9 mouse cellular contexts compared by ENCODE assay signal in genomic region chr9:54738376-54738775, GRCm38 (mm10). TPM values are rescaled to one million over a fixed set of nuclear protein-coding genes. Genes with fewer than 3 reads are reported as not detected.
DNase-seq lines count a peak whose midpoint lies in the region; ATAC-seq and TF ChIP-seq lines count a peak whose summit lies in the region.
"Had no signal": no experiment of that assay in that cellular context is flagged by ENCODE, and none has a peak within 500 bp of the region (broad histone marks: within the 10 kb centered on the region; RNA-seq: fewer than 3 reads in every experiment).

No protein-coding gene starts in this region.

- peak; percentile 87 for TF ChIP-seq CTCF in forebrain, postnatal 0 days (IDR thresholded peaks at IDR 0.05; ENCODE audit: low read depth)

- peak; percentile 69 for DNase-seq in forebrain, embryonic 11.5 days (ENCODE audit: low spot score)
- DNase-seq in urinary bladder, postnatal 36 days (ENCODE audit: low spot score in 2 of 2): peak; percentile 44 to 46
- DNase-seq in urinary bladder, adult 18-20 months (ENCODE audit: low spot score in 2 of 2): no peak
- DNase-seq in forebrain, postnatal 0 days: peak; percentile 79
- peak; percentile 71 to 79 for DNase-seq in kidney, postnatal 4 days
- peak; percentile 53 to 62 for DNase-seq in lung, postnatal 4 days
- peak; percentile 18 for DNase-seq in thymus, postnatal 14 days

- H3K36me3 ChIP-seq in forebrain, embryonic 11.5 days (ENCODE audit: control insufficient read depth, insufficient read depth, low read length): no peaks in the 10 kb centered on the region
- no peaks in the 10 kb centered on the region for H3K36me3 ChIP-seq in forebrain, embryonic 12.5 days (replicated peaks)
- H3K36me3 ChIP-seq in forebrain, postnatal 0 days (ENCODE audit: insufficient read depth): no peaks in the 10 kb centered on the region
- H3K36me3 ChIP-seq: limb, embryonic 15.5 days had no signal

- no peak overlapping the region for H3K4me3 ChIP-seq in forebrain, embryonic 11.5 days (ENCODE audit: low read depth, low read length)
- no peak overlapping the region for H3K4me3 ChIP-seq in forebrain, embryonic 12.5 days (replicated peaks)
- H3K4me3 ChIP-seq in forebrain, postnatal 0 days (ENCODE audit: low read depth, low read length): no peak overlapping the region
- H3K4me3 ChIP-seq: limb, embryonic 15.5 days had no signal

- H3K4me2 ChIP-seq in forebrain, embryonic 11.5 days (ENCODE audit: low read depth, low read length, severe bottlenecking): no peak overlapping the region
- H3K4me2 ChIP-seq in forebrain, embryonic 12.5 days: no peak overlapping the region
- H3K4me2 ChIP-seq in forebrain, postnatal 0 days (ENCODE audit: low read depth): no peak overlapping the region
- H3K4me2 ChIP-seq: limb, embryonic 15.5 days had no signal

- H3K27me3 ChIP-seq in forebrain, embryonic 11.5 days (ENCODE audit: control insufficient read depth, insufficient read depth, low read length): no peaks in the 10 kb centered on the region
- H3K27me3 ChIP-seq in forebrain, embryonic 12.5 days: no peaks in the 10 kb centered on the region
- H3K27me3 ChIP-seq in forebrain, postnatal 0 days (ENCODE audit: insufficient read depth, low read length): no peaks in the 10 kb centered on the region
- H3K27me3 ChIP-seq: limb, embryonic 15.5 days had no signal

- H3K9me3 ChIP-seq in forebrain, embryonic 11.5 days (ENCODE audit: control insufficient read depth, low read length): no peaks in the 10 kb centered on the region
- H3K9me3 ChIP-seq in forebrain, embryonic 12.5 days: no peaks in the 10 kb centered on the region
- no peaks in the 10 kb centered on the region for H3K9me3 ChIP-seq in forebrain, postnatal 0 days (ENCODE audit: low read length)
- H3K9me3 ChIP-seq: limb, embryonic 15.5 days had no signal

- ATAC-seq in forebrain, embryonic 11.5 days (replicated peaks; ENCODE audit: low FRiP score): no peak
- ATAC-seq in forebrain, embryonic 12.5 days (ENCODE audit: low FRiP score): no peak
- ATAC-seq in forebrain, postnatal 0 days: peak; percentile 45

- H3K4me1 ChIP-seq in forebrain, embryonic 11.5 days (replicated peaks; ENCODE audit: control insufficient read depth, insufficient read depth, low read length): 0 out of 2 replicates have a peak, but pooled peaks cover 2% of the 10 kb centered on the region
- peaks cover 20% of the 10 kb centered on the region for H3K4me1 ChIP-seq in forebrain, embryonic 12.5 days
- H3K4me1 ChIP-seq in forebrain, postnatal 0 days (ENCODE audit: insufficient read depth): 0 out of 2 replicates have a peak, but pooled peaks cover 5% of the 10 kb centered on the region

- no peak overlapping the region for H3K27ac ChIP-seq in forebrain, embryonic 11.5 days (ENCODE audit: low read depth, low read length)
- H3K27ac ChIP-seq in forebrain, embryonic 12.5 days: no peak overlapping the region
- no peak overlapping the region for H3K27ac ChIP-seq in forebrain, postnatal 0 days (ENCODE audit: low read depth, low read length)
- H3K27ac ChIP-seq: limb, embryonic 15.5 days had no signal

- 27% methylated on average over 3 of the region's 3 CpGs for WGBS in forebrain, embryonic 11.5 days
- 28% methylated on average over 3 of the region's 3 CpGs for WGBS in forebrain, embryonic 12.5 days
- WGBS in forebrain, postnatal 0 days: 32% methylated on average over 3 of the region's 3 CpGs

- H3K9ac ChIP-seq in forebrain, embryonic 11.5 days (ENCODE audit: low read length): no peak overlapping the region
- H3K9ac ChIP-seq in forebrain, embryonic 12.5 days: no peak overlapping the region
- no peak overlapping the region for H3K9ac ChIP-seq in forebrain, postnatal 0 days
- H3K9ac ChIP-seq: limb, embryonic 15.5 days had no signal

RNA-seq across cellular contexts. Expression of gene Wdr61, which starts 4.1 kb away (rescaled TPM):
- polyA plus RNA-seq in forebrain, embryonic 11.5 days (2014; fragmentation: Nextera tagmentation; extraction: Ambion mirVana): 158 and 159 TPM in 2 replicates
- polyA plus RNA-seq in forebrain, embryonic 12.5 days (2016; fragmentation: Nextera tagmentation; extraction: Ambion mirVana): 140 and 142 TPM in 2 replicates
- 69.0 and 72.6 TPM in 2 replicates for total RNA-seq in forebrain, postnatal 0 days (2014; rRNA removed)
- polyA plus RNA-seq in forebrain, postnatal 0 days (2015; fragmentation: Nextera tagmentation; extraction: Ambion mirVana): 93.2 and 109 TPM in 2 replicates

RNA-seq across cellular contexts. Expression of gene Crabp1, which starts 26.2 kb away (rescaled TPM):
- polyA plus RNA-seq in forebrain, embryonic 11.5 days (2014; fragmentation: Nextera tagmentation; extraction: Ambion mirVana): 219 and 275 TPM in 2 replicates
- 106 and 133 TPM in 2 replicates for polyA plus RNA-seq in forebrain, embryonic 12.5 days (2016; fragmentation: Nextera tagmentation; extraction: Ambion mirVana)
- 28.4 and 74.1 TPM in 2 replicates for total RNA-seq in forebrain, postnatal 0 days (2014; rRNA removed)
- 106 and 110 TPM in 2 replicates for polyA plus RNA-seq in forebrain, postnatal 0 days (2015; fragmentation: Nextera tagmentation; extraction: Ambion mirVana)

RNA-seq across cellular contexts. Expression of gene Dnaja4, which starts 39.7 kb away (rescaled TPM):
- 2.3 and 3.1 TPM in 2 replicates for polyA plus RNA-seq in forebrain, embryonic 11.5 days (2014; fragmentation: Nextera tagmentation; extraction: Ambion mirVana)
- 2.8 and 3.1 TPM in 2 replicates for polyA plus RNA-seq in forebrain, embryonic 12.5 days (2016; fragmentation: Nextera tagmentation; extraction: Ambion mirVana)
- 5.8 and 8.9 TPM in 2 replicates for total RNA-seq in forebrain, postnatal 0 days (2014; rRNA removed)
- 5.9 and 7.2 TPM in 2 replicates for polyA plus RNA-seq in forebrain, postnatal 0 days (2015; fragmentation: Nextera tagmentation; extraction: Ambion mirVana)

Comparison
In these comparisons a context has a peak if more than half of its experiments do, and no peak if none do; other contexts are left out.
1. DNase-seq: peak in forebrain, embryonic 11.5 days (single experiment), urinary bladder, postnatal 36 days (2 of 2), forebrain, postnatal 0 days (single experiment), kidney, postnatal 4 days (2 of 2), lung, postnatal 4 days (2 of 2) and thymus, postnatal 14 days (single experiment); none in urinary bladder, adult 18-20 months (0 of 2).